Mouse (Mus musculus): Measurements from ENCODE around the gene Tmem28. TPM values are rescaled to one million over a fixed set of nuclear protein-coding genes. Genes with fewer than 3 reads are reported as not detected.

Tmem28 gene
- 10 to 100 TPM; 15.3 to 19.6 TPM for total RNA-seq (2021)

DNA sequence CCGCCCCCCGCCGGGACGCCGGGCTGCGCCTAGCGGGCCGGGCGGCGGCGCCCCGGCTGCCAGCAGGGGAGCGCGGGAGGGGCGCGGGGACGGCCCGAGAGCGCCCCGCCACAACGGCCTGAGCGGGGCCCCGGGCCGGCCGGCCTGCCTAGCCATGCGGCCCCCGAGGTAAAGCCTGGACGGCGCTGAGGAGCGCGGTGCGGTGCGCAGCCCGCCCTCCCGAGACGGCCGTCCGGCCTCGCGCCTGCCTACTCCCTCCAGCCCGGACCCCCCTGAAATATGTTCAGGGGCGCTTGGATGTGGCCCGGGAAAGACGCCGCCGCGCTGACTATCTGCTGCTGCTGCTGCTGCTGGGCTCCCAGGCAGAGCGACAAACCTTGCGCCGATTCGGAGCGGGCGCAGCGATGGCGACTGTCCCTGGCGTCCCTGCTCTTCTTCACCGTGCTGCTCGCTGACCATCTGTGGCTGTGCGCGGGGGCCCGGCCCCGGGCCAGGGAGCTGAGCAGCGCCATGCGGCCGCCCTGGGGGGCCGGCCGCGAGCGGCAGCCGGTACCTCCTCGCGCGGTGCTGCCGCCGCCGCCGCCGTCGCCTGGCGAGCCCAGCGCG, at the start of gene Tmem28:
Gene Tmem28 (plus strand): TSS at position 232 of the 606 bp plus-strand sequence.
- peak in 1 of 2 experiments; percentile 37 for DNase-seq (ENCODE audit: low spot score in 2 of 2)
- intact Hi-C loops (cut with DNase I), result loop anchor here (5.0 kb wide), 1 partner anchor 156 kb away; the partner anchor contains the start of gene Eda

- DNase-seq (ENCODE audit: low spot score in 2 of 2), result no peak
- intact Hi-C loops (cut with DNase I), result no loop called here
Measured at GRCm38 (mm10) chrX:99780308-99780707, 40.5 kb upstream of the Tmem28 start.

GRCm38 (mm10) chrX:99808375-99808774, 12.4 kb upstream of the Tmem28 start:
- intact Hi-C loops (cut with DNase I), result loop anchor here (1.0 kb wide), 1 partner anchor 673 kb away; no protein-coding TSS in a partner anchor
- DNase-seq (ENCODE audit: low spot score in 2 of 2), result peak in 1 of 2 experiments; percentile 5

GRCm38 (mm10) chrX:99819395-99819935, 1.4 kb upstream of the Tmem28 start:
- intact Hi-C loops (cut with DNase I), result loop anchor here (5.0 kb wide), 1 partner anchor 573 kb away; no protein-coding TSS in a partner anchor
- peak; percentile 39 to 40 for DNase-seq (ENCODE audit: low spot score in 2 of 2)

DNA sequence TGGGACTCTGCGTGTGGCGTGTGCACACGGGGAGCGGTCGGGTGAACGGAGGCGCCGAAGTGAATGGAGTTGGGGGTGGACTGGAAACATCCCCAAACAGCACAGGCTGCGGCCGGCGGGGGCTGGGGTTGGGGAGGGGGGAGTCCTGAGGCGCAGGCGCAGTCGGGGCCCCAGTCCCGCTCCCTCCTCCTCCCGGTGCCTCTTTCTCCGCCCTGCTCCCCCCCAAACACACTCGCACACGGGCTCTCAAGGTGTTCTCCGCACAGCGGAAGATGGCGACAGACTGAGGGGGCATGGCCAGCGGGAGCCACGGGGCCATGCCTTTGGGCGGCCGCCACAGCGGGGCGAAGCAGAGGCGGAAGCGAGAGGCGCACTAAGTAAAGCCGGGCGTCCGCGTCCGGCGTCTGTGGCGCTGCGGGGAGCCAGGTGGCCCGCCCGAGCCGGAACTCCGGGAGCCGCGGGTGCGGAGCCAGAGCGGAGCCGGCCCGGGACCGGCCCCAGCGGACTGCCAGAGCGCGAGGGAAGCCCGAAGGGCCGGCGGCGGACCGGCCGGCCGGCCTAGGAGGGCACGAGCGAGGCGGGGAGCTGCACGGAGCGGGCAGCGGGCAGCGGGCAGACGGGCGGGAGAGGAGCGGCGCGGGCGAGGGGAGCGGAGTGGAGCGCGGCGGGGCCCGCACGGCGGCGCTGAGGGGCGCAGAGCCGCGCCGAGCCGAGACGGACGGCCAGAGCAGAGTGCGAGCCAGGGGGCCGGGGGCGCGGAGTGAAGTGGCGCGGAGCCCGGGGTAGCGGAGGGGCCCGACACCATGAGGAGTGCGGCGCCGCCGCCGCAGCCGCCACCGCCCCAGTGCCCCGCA, 658 bp upstream of the Tmem28 start:
- intact Hi-C loops (cut with DNase I), result loop anchor here (5.0 kb wide), 2 partner anchors 157 to 572 kb away; partner anchors contain the start of gene Eda
- DNase-seq (ENCODE audit: low spot score in 2 of 2), result peak; percentile 41 to 57

- no peak for DNase-seq (ENCODE audit: low spot score in 2 of 2)
Measured at GRCm38 (mm10) chrX:99842090-99842489, 21.3 kb downstream of the Tmem28 start.

DNA sequence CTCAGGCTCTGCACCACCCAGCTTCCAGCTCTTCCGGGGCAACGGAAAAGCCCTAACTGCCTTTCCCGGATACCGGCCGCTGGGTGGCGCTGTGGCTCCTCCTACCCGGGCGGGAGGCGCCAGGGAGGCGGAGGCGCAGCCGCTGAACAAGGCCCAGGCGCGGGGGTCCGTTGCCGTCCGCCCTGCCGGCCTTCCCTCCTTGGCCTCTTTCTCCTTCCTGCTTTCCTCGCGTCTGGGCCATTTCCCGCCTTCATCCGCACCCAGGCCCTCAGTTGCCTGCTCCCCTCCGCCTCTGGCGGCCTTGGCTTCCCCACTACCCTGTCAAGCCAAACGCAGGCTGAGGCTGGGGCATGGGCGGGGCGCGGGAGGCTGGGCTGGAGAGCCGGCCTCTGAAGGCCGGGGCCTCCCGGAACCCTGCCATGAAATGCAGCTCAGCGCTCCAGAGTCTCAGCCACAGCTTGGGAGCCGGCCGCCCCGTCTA, 32.5 kb downstream of the Tmem28 start:
- intact Hi-C loops (cut with DNase I), result no loop called here

More at GRCm38 (mm10) chrX:99842090-99842489, 21.3 kb downstream of the Tmem28 start:
- intact Hi-C loops (cut with DNase I), result no loop called here

GRCm38 (mm10) chrX:99853834-99854233, 33.0 kb downstream of the Tmem28 start:
- intact Hi-C loops (cut with DNase I), result no loop called here
- DNase-seq (ENCODE audit: low spot score in 2 of 2), result no peak

More for the DNA sequence above, 32.5 kb downstream of the Tmem28 start:
- peak; percentile 18 to 38 for DNase-seq (ENCODE audit: low spot score in 2 of 2)

GRCm38 (mm10) chrX:99872228-99872627, 51.4 kb downstream of the Tmem28 start:
- intact Hi-C loops (cut with DNase I), result no loop called here
- DNase-seq (ENCODE audit: low spot score in 2 of 2), result no peak

DNA sequence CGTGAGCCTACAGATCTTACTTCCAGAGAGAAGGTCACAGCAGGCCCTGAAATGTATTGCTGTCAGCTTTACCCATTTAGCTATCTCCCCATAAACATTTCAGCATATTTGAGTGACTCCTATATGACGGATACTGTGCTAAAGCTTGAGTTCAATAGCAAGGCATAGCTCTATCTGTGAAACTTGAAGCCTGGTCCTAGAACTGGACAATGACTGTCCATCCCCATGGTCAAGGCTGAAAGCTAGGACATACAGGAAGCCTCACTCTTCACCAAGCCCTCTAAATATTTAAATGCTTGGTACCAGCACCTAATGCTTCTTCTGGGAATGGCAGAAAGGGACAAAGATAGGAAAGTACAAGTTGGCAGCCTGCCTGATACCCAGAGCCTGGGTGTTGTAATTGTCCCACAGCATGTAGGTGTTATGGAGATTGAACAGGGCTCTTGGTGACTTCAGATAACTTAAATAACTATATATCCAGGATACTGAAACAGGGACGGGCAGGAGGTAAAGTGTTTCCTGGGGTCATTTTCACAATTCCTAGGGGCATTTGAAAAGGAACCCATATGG, 51.9 kb downstream of the Tmem28 start:
- intact Hi-C loops (cut with DNase I), result no loop called here
- DNase-seq (ENCODE audit: low spot score in 2 of 2), result no peak

DNA sequence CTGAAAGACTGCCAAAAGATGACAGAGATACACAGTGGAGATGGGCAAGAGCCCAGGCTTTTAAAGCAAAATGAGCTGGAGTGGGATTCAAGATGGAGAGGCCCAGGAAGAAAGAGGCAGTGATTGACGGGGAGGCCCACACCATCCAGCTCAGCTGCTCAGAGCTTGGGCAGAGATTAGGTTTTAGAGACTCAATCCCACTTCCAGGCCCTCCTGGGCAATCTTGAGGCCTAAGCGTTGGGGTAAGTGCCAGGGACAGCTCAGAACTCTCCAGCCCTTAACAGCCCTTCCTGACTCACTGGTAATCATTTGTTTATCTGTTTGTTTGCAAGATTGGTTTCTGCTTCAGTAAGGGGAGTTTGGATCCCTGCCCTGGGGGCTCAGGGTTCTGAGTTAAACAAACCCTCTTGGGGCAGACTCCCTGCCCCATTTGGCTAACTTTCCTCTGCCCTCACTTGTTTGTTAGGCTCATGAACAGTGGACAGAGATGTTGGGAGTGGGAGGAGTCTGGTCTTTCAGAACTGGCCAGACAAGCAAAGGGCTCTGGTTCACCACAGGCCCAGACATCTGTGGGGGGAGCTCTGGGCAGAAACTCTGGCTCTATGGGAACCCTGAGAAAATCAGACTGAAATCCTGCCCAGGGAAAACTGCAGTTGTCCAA, 52.6 kb downstream of the Tmem28 start:
- no peak for DNase-seq (ENCODE audit: low spot score in 2 of 2)
- intact Hi-C loops (cut with DNase I), result no loop called here

DNA sequence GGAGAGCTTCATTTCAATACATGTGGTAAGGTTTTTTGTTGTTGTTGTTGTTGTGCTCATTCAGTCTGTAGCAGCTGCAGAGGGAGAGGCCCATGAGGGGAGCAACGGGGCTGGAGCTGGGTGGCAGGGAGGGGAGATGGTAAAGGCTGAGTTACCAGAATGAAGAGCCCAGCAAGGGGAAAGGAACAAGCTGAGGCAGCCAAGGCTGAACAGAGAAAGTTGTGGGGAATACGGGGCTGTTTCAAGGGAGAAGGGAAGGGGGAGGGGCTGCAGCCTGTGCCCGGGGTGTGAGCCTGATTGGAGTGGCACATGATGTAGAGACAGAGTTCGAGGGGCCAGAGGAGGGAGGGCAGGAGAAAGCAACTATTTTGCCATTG, 53.1 kb downstream of the Tmem28 start:
- intact Hi-C loops (cut with DNase I), result no loop called here
- no peak for DNase-seq (ENCODE audit: low spot score in 2 of 2)

- no peak for DNase-seq (ENCODE audit: low spot score in 2 of 2)
- intact Hi-C loops (cut with DNase I), result no loop called here
Measured at GRCm38 (mm10) chrX:99876781-99877180, 56.0 kb downstream of the Tmem28 start.

- no peak for DNase-seq (ENCODE audit: low spot score in 2 of 2)
- intact Hi-C loops (cut with DNase I), result no loop called here
Measured at GRCm38 (mm10) chrX:99883396-99883795, 62.6 kb downstream of the Tmem28 start.

Other genes with a start within 250 kb of the Tmem28 start
- 1 to 10 TPM; 4.3 to 6.2 TPM for gene Eda, start 154.6 kb downstream of the Tmem28 start, total RNA-seq (2021)

Measured in left cerebral cortex, postnatal 36 days (tissue).